Mouse (Mus musculus) induced T-regulatory cell, adult 2 months (primary cell): ENCODE measurements around the gene Htr5b.

Experiments used
- DNase-seq: peaks from one replicate; pipeline ENCODE4 v3.0.0-alpha.2; 2012; ENCODE audit warnings: low read depth

The Htr5b gene

GRCm38 (mm10) chr1:121486803-121487202, 41.5 kb downstream of the Htr5b start:
- no peak for DNase-seq

DNA sequence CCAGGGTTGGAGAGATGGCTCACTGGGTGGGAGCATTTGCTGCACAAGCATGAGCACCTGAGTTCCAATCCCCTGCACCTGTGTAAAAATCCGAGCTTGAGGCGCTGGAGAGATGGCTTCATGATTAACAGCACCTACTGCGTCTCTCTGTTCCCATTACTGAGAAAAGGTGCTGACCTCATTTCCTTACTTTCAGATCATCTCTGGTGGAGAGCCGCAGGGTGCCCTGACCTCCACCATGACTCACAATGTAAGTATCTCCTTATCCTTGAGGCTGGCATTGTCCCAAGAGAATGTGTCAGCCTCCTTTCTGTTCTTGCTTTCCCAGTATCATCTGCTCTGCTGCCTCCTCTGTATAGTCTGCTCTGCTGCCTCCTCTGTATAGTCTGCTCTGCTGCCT, 45.2 kb downstream of the Htr5b start:
- DNase-seq: no peak

DNA sequence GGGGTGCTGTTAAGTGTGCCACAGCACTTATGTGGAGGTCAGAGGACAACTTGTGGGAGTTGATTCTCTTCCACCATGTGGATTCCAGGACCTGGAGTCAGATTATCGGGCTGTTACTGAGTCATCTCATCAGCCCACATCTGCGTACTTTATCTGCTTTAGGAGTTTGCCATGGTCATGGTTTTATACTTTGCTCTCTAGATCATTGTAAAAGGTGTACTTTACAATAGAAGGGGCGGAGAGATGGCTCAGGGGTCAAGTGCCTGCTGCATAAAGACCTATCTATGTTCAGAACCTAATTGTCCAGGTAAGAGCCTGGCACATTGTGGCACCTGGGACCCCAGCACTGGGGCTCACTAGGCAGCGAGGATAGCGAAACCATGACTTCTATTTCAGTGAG, 48.9 kb downstream of the Htr5b start:
- DNase-seq: no peak

DNA sequence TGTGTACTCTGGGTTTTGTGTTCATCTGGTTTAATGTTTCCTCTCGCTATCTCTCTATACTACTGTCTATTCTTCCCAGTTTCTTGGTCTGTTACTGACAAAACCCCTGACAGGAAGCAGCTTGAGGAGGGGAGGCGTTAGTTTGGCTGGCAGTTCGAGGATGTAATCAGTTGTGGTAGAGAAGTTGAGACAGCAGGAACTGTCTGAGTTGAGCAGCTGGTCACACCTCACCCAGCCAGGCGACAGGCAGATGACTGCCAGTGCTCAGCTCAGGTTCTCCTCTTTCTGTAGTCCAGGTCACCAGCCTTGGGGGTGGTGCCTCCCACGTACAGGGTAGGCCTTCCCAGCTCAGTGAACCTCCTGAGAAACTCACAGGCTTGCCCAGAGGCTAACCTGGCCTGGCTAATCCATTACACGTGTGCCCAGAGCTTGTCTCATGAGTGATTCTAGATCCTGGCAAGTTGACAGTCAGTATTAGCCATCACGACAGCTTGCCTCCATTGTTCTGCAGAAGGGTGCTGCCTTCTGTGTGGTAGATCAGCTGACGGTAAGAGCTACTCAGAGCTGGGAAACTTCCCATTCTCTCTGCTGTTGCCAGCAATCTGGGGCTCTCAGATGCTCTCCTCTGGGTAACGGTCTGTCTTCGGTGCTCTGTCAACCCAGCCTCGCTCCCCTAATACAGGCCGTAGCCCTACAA, 49.8 kb downstream of the Htr5b start:
- no peak for DNase-seq

DNA sequence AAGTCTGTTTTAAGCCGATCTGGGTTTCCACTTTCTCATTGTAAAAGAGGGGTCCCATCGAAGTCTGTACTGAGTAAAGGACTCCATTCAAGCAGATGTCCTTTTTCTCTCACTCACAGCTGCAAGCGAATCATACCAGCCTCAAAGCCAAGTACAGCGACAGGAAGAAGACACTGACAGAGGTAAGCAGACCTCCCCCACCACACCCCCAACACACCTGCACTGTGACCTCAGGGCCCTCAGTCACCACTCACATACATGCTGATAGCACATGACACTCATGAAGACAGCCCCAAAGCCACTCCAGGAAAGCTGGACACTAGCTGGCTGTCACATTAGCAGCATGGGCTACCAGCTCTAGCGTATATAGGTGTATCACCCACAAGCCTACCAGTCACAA, 50.5 kb downstream of the Htr5b start:
- DNase-seq: no peak

GRCm38 (mm10) chr1:121471503-121471902, 56.8 kb downstream of the Htr5b start:
- DNase-seq: no peak

GRCm38 (mm10) chr1:121468271-121468670, 60.0 kb downstream of the Htr5b start:
- no peak for DNase-seq

DNA sequence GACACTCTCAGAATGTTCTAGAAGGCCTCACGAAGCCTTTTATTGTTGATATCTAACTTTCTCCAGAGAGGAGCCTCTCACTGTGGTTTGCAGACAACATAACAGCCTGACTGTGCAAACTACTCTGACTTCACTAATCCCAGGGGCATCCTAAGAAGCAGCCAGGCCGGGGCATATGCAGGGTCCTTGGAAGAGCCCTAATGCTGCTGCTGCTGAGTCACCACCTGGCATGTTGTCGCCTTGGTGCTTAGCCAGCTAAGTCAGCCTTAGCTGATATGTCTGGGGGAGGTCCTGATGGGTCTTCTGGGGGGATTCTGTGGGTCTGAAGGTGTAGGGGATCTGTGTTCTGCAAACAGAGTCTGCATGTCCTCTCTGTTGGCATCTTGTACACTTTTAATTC, 62.0 kb downstream of the Htr5b start:
- no peak for DNase-seq

- no peak for DNase-seq
Measured at GRCm38 (mm10) chr1:121463806-121464205, 64.5 kb downstream of the Htr5b start.

GRCm38 (mm10) chr1:121462643-121463042, 65.6 kb downstream of the Htr5b start:
- no peak for DNase-seq

GRCm38 (mm10) chr1:121461895-121462294, 66.4 kb downstream of the Htr5b start:
- DNase-seq: no peak

DNA sequence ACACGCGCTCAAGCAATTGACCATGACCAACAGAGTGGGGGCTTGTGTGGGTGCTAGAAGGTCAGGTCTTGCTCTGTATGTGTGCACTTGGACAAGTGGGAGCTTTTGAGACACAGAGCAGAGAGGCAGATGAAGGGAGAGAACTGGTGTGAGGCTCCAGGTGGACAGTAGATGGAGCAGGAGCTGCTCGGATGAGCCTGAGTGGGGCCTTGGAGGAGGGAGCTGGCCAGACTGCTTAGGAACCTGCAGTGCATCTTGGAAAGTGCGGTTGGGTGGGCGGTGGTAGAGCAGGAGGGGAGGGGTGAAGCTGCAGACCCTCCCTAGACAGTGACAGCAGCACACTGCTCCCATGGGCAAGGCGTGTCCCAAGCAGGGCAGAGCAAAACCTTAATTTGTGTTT, 68.2 kb downstream of the Htr5b start:
- DNase-seq: no peak
